Mouse (Mus musculus) embryonic facial prominence, embryonic 11.5 days (tissue): ENCODE results near the gene Mat2b. TPM values are rescaled to one million over a fixed set of nuclear protein-coding genes. Genes with fewer than 3 reads are reported as not detected.
A peak's percentile ranks its signal among the peaks of the same experiment; 100 is the strongest.
"Not testable (repeated sequence)": the region's sequence is repeated elsewhere in the genome, so short reads cannot be mapped to it uniquely, and the experiment has no call there.

Experiments
- ATAC-seq: fragments of 200-750 bp; cut with Nextera tagmentation; replicated peaks from 2 replicates; pipeline ENCODE4 v1.8.0; 2017; ENCODE audit warnings: low read depth; ENCODE audit not compliant: insufficient number of reproducible peaks, low FRiP score, low TSS enrichment
- DNase-seq: peaks from one replicate; pipeline ENCODE4 v3.0.0-alpha.2; 2015; ENCODE audit warnings: low spot score
- H3K27ac ChIP-seq: fragments of 300-500 bp; sonication (generic); replicated peaks from 2 replicates; pipeline ENCODE4 v1.5.1; 2014; ENCODE audit warnings: mild to moderate bottlenecking, low read depth, low read length, control low read depth
- H3K27me3 ChIP-seq: fragments of 300-500 bp; sonication (generic); 2 replicates; pipeline ENCODE4 v1.6.1; 2014; ENCODE audit warnings: mild to moderate bottlenecking, low read length, moderate library complexity, mixed read lengths; ENCODE audit not compliant: control insufficient read depth, insufficient read depth
- H3K36me3 ChIP-seq: fragments of 300-500 bp; sonication (generic); replicated peaks from 2 replicates; pipeline ENCODE4 v1.6.1; 2014; ENCODE audit warnings: low read depth, mild to moderate bottlenecking, low read length, moderate library complexity, mixed read lengths; ENCODE audit not compliant: control insufficient read depth, insufficient read depth
- H3K4me1 ChIP-seq: fragments of 300-500 bp; sonication (generic); 2 replicates; pipeline ENCODE4 v1.6.1; 2014; ENCODE audit warnings: low read length, mixed read lengths; ENCODE audit not compliant: control insufficient read depth, insufficient read depth
- H3K4me2 ChIP-seq: fragments of 300-500 bp; sonication (generic); 2 replicates; pipeline ENCODE4 v1.6.1; 2014; ENCODE audit warnings: low read depth, mild to moderate bottlenecking, control low read depth, low read length, moderate library complexity
- H3K4me3 ChIP-seq: fragments of 300-500 bp; sonication (generic); 2 replicates; pipeline ENCODE4 v1.5.1; 2014; ENCODE audit warnings: low read depth, low read length, control low read depth
- H3K9ac ChIP-seq: fragments of 300-500 bp; sonication (generic); replicated peaks from 2 replicates; pipeline ENCODE4 v1.6.1; 2014; ENCODE audit warnings: mild to moderate bottlenecking, control low read depth, low read length
- H3K9me3 ChIP-seq: fragments of 300-500 bp; sonication (generic); replicated peaks from 2 replicates; pipeline ENCODE4 v1.6.1; 2016; ENCODE audit warnings: mild to moderate bottlenecking, low read length, inconsistent platforms, mixed read lengths; ENCODE audit not compliant: control insufficient read depth
- WGBS: fragments of 180-500 bp; shearing (Covaris S2); extraction: QIAGEN DNeasy Blood & Tissue Kit; methylation state at CpG from one replicate; pipeline ENCODE4 v1.1.7; 2014; 5-methylcytosine and 5-hydroxymethylcytosine counted together
- polyA plus RNA-seq: library from polyadenylated mRNA; unstranded; fragments of >200 nt; fragmentation: Nextera tagmentation; extraction: Ambion mirVana; gene quantifications from 2 replicates; pipeline ENCODE4 v1.2.1, GENCODE M21; 2014

Gene Mat2b
- polyA plus RNA-seq, 1 experiment from 2014 or later: 108 TPM

DNA sequence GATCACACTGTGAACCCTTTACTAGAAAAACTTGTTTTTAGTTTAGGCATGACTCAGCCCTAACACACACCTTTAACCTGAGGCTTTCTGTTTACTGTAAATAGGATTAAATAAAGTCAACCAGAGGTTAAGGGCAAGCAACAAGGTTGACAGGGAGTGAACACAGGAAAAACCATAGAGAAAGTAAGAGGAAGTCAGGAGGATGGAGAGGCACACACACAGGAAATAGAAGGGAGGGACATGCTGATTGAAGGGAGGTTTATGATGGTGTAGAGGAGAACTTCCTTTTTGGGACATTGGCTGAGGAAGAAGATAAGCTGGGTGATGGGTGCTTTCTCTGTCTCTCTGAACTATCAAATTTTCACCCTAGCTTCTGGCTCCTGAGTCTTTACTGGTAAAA is 23.3 kb upstream of the Mat2b start:
- Histone ChIP-seq H3K27me3 (no peaks in the 10 kb centered on the region), H3K36me3 (peaks cover 14% of the 10 kb centered on the region), H3K9me3 (no peaks in the 10 kb centered on the region), H3K27ac (no peak overlapping the region), H3K4me1 (no peaks in the 10 kb centered on the region), H3K4me2 (no peak overlapping the region), H3K9ac (no peak overlapping the region), H3K4me3 (no peak overlapping the region)
- no peak for DNase-seq
- no peak for ATAC-seq

- no peak for ATAC-seq
- Histone ChIP-seq H3K36me3 (peaks cover 9% of the 10 kb centered on the region), H3K4me1 (no peaks in the 10 kb centered on the region), H3K27me3 (no peaks in the 10 kb centered on the region), H3K4me3 (no peak overlapping the region), H3K9me3 (no peaks in the 10 kb centered on the region), H3K4me2 (no peak overlapping the region), H3K9ac (no peak overlapping the region), H3K27ac (no peak overlapping the region)
- no peak for DNase-seq
- 90% methylated on average over 5 of the region's 5 CpGs for WGBS
Measured at GRCm38 (mm10) chr11:40715524-40715923, 20.5 kb upstream of the Mat2b start.

DNA sequence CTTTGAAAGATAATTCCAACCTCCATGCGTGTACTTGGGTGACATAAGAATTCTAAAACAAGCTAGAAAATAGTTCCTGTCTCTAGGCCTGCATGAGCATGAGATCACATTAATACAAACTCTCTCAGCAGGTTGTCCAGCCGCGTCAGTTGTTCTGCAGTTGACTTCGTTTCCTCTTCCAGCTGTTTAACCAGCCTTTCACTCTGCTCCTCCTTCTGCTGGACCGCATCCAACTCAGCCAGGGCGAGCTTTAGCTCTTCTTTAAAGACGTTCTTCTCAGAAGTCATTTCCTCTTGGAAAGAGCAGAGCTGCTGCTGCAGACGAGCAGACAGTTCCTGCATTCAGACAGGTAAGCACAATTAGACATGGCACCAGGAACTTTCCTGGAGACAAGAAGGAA is 18.9 kb upstream of the Mat2b start:
- Histone ChIP-seq H3K4me3 (no peak overlapping the region), H3K4me1 (no peaks in the 10 kb centered on the region), H3K27me3 (no peaks in the 10 kb centered on the region), H3K36me3 (peaks cover 12% of the 10 kb centered on the region), H3K9ac (no peak overlapping the region), H3K9me3 (no peaks in the 10 kb centered on the region), H3K4me2 (no peak overlapping the region), H3K27ac (no peak overlapping the region)
- ATAC-seq (no peak), DNase-seq (no peak)
- WGBS: 88% methylated on average over 8 of the region's 8 CpGs

GRCm38 (mm10) chr11:40709899-40710298 is 14.9 kb upstream of the Mat2b start:
- not testable (repeated sequence) for DNase-seq, H3K36me3 ChIP-seq, H3K4me2 ChIP-seq, ATAC-seq, H3K27me3 ChIP-seq, H3K27ac ChIP-seq, H3K9me3 ChIP-seq, H3K4me3 ChIP-seq, H3K9ac ChIP-seq, H3K4me1 ChIP-seq
- 93% methylated on average over 6 of the region's 6 CpGs for WGBS

GRCm38 (mm10) chr11:40694311-40695087 is 504 bp downstream of the Mat2b start:
- H3K36me3 ChIP-seq: no peaks in the 10 kb centered on the region

GRCm38 (mm10) chr11:40693366-40693951 is 1.5 kb downstream of the Mat2b start:
- no peaks in the 10 kb centered on the region for H3K4me1 ChIP-seq
- no peaks in the 10 kb centered on the region for H3K27me3 ChIP-seq
- DNase-seq: peak; percentile 69
- ATAC-seq: no peak
- 1% methylated on average over 16 of the region's 16 CpGs for WGBS
- peak overlapping the region; percentile 92 for H3K27ac ChIP-seq
- H3K9ac ChIP-seq: peak overlapping the region; percentile 63
- H3K9me3 ChIP-seq: no peaks in the 10 kb centered on the region
- H3K4me2 ChIP-seq: peak overlapping the region; percentile 78
- H3K4me3 ChIP-seq: peak overlapping the region; percentile 77
- H3K36me3 ChIP-seq: no peaks in the 10 kb centered on the region

More at GRCm38 (mm10) chr11:40694311-40695087, 504 bp downstream of the Mat2b start:
- Histone ChIP-seq H3K9me3 (no peaks in the 10 kb centered on the region), H3K4me1 (no peaks in the 10 kb centered on the region), H3K4me2 (peak overlapping the region; percentile 78), H3K27ac (peak overlapping the region; percentile 92), H3K27me3 (no peaks in the 10 kb centered on the region), H3K4me3 (peak overlapping the region; percentile 77), H3K9ac (peak overlapping the region; percentile 90)
- DNase-seq: peak; percentile 85
- ATAC-seq: peak; percentile 71
- under 1% methylated on average over 31 of the region's 31 CpGs for WGBS

DNA sequence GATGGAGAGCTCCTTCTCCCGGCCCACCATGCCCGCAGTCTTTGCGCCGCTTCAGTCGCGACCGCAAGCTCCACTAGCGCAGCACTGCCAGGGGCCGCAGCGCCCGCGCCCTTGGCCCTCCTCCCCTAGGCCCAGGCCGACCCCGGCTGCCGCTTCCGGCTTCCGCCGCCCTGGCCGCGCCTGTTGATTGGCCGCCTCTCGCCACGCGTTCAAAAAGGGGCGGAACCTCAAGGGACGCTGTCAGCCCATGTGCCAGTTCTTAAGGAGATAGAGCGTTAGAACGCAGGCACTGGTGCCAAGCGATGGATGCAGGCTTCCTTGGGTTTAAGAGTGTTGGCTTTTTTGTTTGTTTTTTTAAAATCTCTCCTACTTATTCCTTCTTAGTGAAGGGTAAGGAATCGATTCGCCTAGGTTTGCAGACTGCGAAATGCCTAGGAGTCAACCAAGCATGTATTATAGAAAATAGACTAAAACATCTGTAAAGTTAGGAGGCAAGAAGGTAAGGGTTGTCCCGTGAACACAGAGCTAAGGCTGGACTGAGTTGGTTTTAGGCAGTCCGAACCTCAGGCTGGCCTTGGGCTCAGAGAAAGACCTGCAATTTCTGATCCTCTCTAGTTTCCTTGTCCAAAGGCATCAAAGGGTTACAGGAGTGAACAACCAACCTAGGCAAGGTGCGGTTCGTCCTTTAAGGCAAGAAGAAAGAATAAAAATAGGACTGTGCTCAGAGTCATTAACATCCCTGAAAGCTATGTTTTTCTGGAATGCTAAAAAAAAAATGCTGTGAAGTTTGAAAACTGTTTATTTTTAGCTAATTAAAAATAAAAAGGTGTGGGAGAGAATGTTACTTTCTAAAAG is 2.3 kb downstream of the Mat2b start:
- ATAC-seq (peak; percentile 95), DNase-seq (peak; percentile 95)
- under 1% methylated on average over 36 of the region's 36 CpGs for WGBS
- H3K36me3 ChIP-seq: no peaks in the 10 kb centered on the region
- H3K4me1 ChIP-seq: no peaks in the 10 kb centered on the region
- peak overlapping the region; percentile 66 for H3K9ac ChIP-seq
- H3K27ac ChIP-seq: peak overlapping the region; percentile 92
- H3K4me3 ChIP-seq: peak overlapping the region; percentile 77
- H3K9me3 ChIP-seq: no peaks in the 10 kb centered on the region
- H3K27me3 ChIP-seq: no peaks in the 10 kb centered on the region
- H3K4me2 ChIP-seq: peak overlapping the region; percentile 78
